Mouse (Mus musculus) kidney, adult 2 months (tissue): ENCODE data around the gene Atp5j2.

Experiments used
- CTCF ChIP-seq: fragments of 200-500 bp; conservative IDR thresholded peaks from 2 replicates; pipeline ENCODE4 v1.5.1; 2011; ENCODE audit warnings: low read depth, mild to moderate bottlenecking, control low read depth, low read length, moderate library complexity, mixed read lengths; ENCODE audit not compliant: insufficient read depth, insufficient read length
- POLR2A ChIP-seq: fragments of 200-500 bp; IDR thresholded peaks from one replicate; pipeline ENCODE4 v1.6.1; 2011; ENCODE audit warnings: low read depth, low read length, control low read depth

DNA sequence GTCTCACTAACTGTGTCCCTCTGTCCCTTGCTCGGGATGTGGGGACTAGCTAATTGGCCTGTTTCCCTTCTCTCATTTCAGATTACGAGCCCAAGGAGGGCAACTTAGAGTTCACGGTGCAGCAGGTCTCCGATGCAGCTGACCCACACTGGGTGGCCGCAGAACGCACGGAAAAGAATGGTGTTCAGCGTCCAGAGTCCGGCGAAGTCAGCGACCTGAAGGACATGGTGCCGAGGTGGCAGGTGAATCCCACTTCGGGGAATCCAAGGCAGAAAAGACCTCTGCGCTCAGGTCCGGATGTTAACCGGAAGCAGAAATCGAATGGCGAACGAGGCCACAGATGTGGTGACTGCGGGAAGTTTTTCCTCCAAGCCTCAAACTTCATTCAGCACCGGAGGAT, 26.3 kb upstream of the Atp5j2 start:
- TF ChIP-seq POLR2A (no peak), CTCF (no peak)
